In the genomic region with DNA sequence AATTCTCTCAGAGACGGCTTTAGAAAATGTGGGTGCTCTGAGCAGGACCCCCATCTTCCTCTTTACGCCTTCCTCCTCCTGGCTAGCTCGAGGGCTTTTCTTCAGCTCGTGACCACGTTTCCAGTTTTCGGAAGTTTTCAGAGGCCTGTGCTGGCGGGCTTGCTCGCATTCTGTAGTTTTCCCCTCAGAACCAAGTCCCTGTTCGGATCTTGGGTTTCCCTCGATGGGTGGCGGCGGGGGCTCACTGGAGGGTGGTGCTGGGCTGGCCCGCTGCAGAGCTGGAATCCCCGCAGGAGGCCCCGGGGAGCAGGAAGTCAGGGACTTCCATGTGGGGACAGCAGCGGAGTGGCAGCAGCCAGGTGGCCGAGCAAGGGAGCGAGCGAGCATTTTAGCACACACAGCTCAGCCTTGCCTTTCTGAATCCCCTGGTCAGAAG, we compare ENCODE assay signal across 8 mouse cellular contexts.
DNase-seq lines count a peak whose midpoint lies in the region; ATAC-seq lines count a peak whose summit lies in the region.

No protein-coding gene starts in this region.

- no peaks in the 10 kb centered on the region for H3K36me3 ChIP-seq in heart, embryonic 10.5 days
- H3K36me3 ChIP-seq in midbrain, embryonic 13.5 days, result no peaks in the 10 kb centered on the region

- WGBS in heart, embryonic 10.5 days, result 5% methylated on average over 19 of the region's 19 CpGs
- 5% methylated on average over 19 of the region's 19 CpGs for WGBS in midbrain, embryonic 13.5 days

- H3K9ac ChIP-seq in midbrain, embryonic 13.5 days (replicated peaks), result peak overlapping the region; percentile 74

- no peaks in the 10 kb centered on the region for H3K9me3 ChIP-seq in heart, embryonic 10.5 days
- no peaks in the 10 kb centered on the region for H3K9me3 ChIP-seq in midbrain, embryonic 13.5 days

- no peaks in the 10 kb centered on the region for H3K27me3 ChIP-seq in heart, embryonic 10.5 days (ENCODE audit: insufficient read depth, poor library complexity, severe bottlenecking)
- peaks cover 29% of the 10 kb centered on the region for H3K27me3 ChIP-seq in midbrain, embryonic 13.5 days

- DNase-seq in heart, embryonic 10.5 days (ENCODE audit: low spot score), result no peak
- DNase-seq in heart, adult 11 months, result no peak
- peak; percentile 7 for DNase-seq in MN1 (ENCODE audit: low spot score)
- DNase-seq in gastrocnemius, postnatal 10 days, result peak; percentile 57
- DNase-seq in kidney, postnatal 4 days, result peak; percentile 66 to 77
- DNase-seq in layer of hippocampus, adult 11-12 months (ENCODE audit: low spot score), result no peak
- DNase-seq in right cerebral cortex, postnatal 36 days (ENCODE audit: low spot score in 2 of 2), result no peak

- peak; percentile 51 for ATAC-seq in midbrain, embryonic 13.5 days

- peaks cover 76% of the 10 kb centered on the region for H3K4me1 ChIP-seq in heart, embryonic 10.5 days
- peaks cover 34% of the 10 kb centered on the region for H3K4me1 ChIP-seq in midbrain, embryonic 13.5 days (replicated peaks)

- peak overlapping the region; percentile 70 for H3K4me3 ChIP-seq in heart, embryonic 10.5 days
- peak overlapping the region; percentile 66 for H3K4me3 ChIP-seq in midbrain, embryonic 13.5 days (replicated peaks)

- H3K27ac ChIP-seq in heart, embryonic 10.5 days, result peak overlapping the region; percentile 95
- no peak overlapping the region for H3K27ac ChIP-seq in midbrain, embryonic 13.5 days

- peak overlapping the region; percentile 96 for H3K4me2 ChIP-seq in midbrain, embryonic 13.5 days (replicated peaks)

Comparison
In these comparisons a context has a peak if more than half of its experiments do, and no peak if none do; other contexts are left out.
1. DNase-seq: peak in MN1 (single experiment), gastrocnemius, postnatal 10 days (single experiment) and kidney, postnatal 4 days (2 of 2); none in heart, embryonic 10.5 days (single experiment), heart, adult 11 months (single experiment), layer of hippocampus, adult 11-12 months (single experiment) and right cerebral cortex, postnatal 36 days (0 of 2).